Mouse (Mus musculus) ovary, adult 2 months (tissue): ENCODE measurements around the gene Fam216a. TPM values are rescaled to one million over a fixed set of nuclear protein-coding genes. Genes with fewer than 3 reads are reported as not detected.

Experiments
- polyA plus RNA-seq: library from polyadenylated mRNA; depleted of rRNA; stranded (reverse); fragments of >200 nt; gene quantifications from 2 replicates; pipeline ENCODE4 v1.2.3, GENCODE M21; 2012; rRNA removed

Fam216a gene
- 42.6 and 45.6 TPM in 2 replicates for polyA plus RNA-seq

GRCm38 (mm10) chr5:122372192-122372769 is at the start of gene Fam216a:
Gene Fam216a (minus strand): TSS chr5:122372364.

GRCm38 (mm10) chr5:122421271-122422068 is 49.3 kb upstream of the Fam216a start, which contains the start of gene Anapc7:
Gene Anapc7 (plus strand): TSS chr5:122421693.

GRCm38 (mm10) chr5:122391786-122392180 is 19.6 kb upstream of the Fam216a start, which contains the start of gene Arpc3:
Gene Arpc3 (plus strand): TSS chr5:122391878.

GRCm38 (mm10) chr5:122371591-122372191 is 473 bp downstream of the Fam216a start, which contains the start of gene Gpn3:
Gene Gpn3 (plus strand): TSS chr5:122371876.

GRCm38 (mm10) chr5:122353807-122354491 is 18.2 kb downstream of the Fam216a start, which contains the start of the genes Rad9b and Vps29:
Gene Rad9b (minus strand): TSS chr5:122354233.
Gene Vps29 (plus strand): TSS chr5:122354369.

Other genes starting within 250 kb of the Fam216a start
- gene Ccdc63, start 231.5 kb downstream of the Fam216a start, polyA plus RNA-seq = not detected in 2 replicates
- 119 and 128 TPM in 2 replicates for gene Ppp1cc, start 214.1 kb downstream of the Fam216a start, polyA plus RNA-seq
- gene Hvcn1, start 165.6 kb downstream of the Fam216a start, polyA plus RNA-seq = 8.8 and 11.6 TPM in 2 replicates
- 56.6 and 63.9 TPM in 2 replicates for gene Tctn1, start 107.9 kb downstream of the Fam216a start, polyA plus RNA-seq
- 25.4 and 25.6 TPM in 2 replicates for gene Pptc7, start 88.0 kb downstream of the Fam216a start, polyA plus RNA-seq
- 4.0 and 4.1 TPM in 2 replicates for gene Rad9b, start 18.1 kb downstream of the Fam216a start, polyA plus RNA-seq
- 26.6 and 48.7 TPM in 2 replicates for gene Vps29, start 18.0 kb downstream of the Fam216a start, polyA plus RNA-seq
- 74.3 and 78.9 TPM in 2 replicates for gene Gpn3, start 488 bp downstream of the Fam216a start, polyA plus RNA-seq
- 74.5 and 83.4 TPM in 2 replicates for gene Arpc3, start 19.5 kb upstream of the Fam216a start, polyA plus RNA-seq
- 54.2 and 59.0 TPM in 2 replicates for gene Anapc7, start 49.3 kb upstream of the Fam216a start, polyA plus RNA-seq
- 99.6 and 109 TPM in 2 replicates for gene Atp2a2, start 129.9 kb upstream of the Fam216a start, polyA plus RNA-seq
- 1.3 and 2.6 TPM in 2 replicates for gene Ift81, start 242.2 kb upstream of the Fam216a start, polyA plus RNA-seq